Mouse (Mus musculus) erythroblast, embryonic 14.5 days (primary cell): ENCODE results near the gene Tln1.

Experiments used
- GATA1 ChIP-seq: IDR thresholded peaks from 2 replicates; pipeline ENCODE4 v1.6.1; 2012; ENCODE audit warnings: low read length, inconsistent platforms, mixed read lengths
- TAL1 ChIP-seq: IDR thresholded peaks from 3 replicates; pipeline ENCODE4 v1.6.1; 2012; ENCODE audit warnings: low read length, inconsistent platforms, mixed read lengths

- TF ChIP-seq GATA1 (no peak), TAL1 (no peak)
Measured at GRCm38 (mm10) chr4:43536031-43536430, 26.5 kb downstream of the Tln1 start.
